Mouse (Mus musculus) cortical plate, adult 2 months (tissue): ENCODE results near the gene St3gal5.

Experiments used
- CTCF ChIP-seq: fragments of 200-500 bp; IDR thresholded peaks from 2 replicates; pipeline ENCODE4 v1.5.1; 2011; ENCODE audit warnings: mild to moderate bottlenecking, control low read depth, low read length; ENCODE audit not compliant: insufficient read depth; ENCODE audit errors: extremely low read depth
- POLR2A ChIP-seq: fragments of 200-500 bp; IDR thresholded peaks from 2 replicates; pipeline ENCODE4 v1.6.1; 2011; ENCODE audit warnings: mild to moderate bottlenecking, low read length, control low read depth; ENCODE audit not compliant: insufficient read depth; ENCODE audit errors: extremely low read depth

- TF ChIP-seq CTCF (no peak), POLR2A (no peak)
These were observed 29.0 kb upstream of the St3gal5 start for GRCm38 (mm10) chr6:72068436-72068835.
